Mouse (Mus musculus) brain, embryonic 14.5 days (tissue): ENCODE results near the gene Otub1.

Experiments
- CTCF ChIP-seq: fragments of 200-500 bp; IDR thresholded peaks from 2 replicates; pipeline ENCODE4 v1.5.1; 2012; ENCODE audit warnings: inconsistent platforms, mild to moderate bottlenecking, moderate library complexity, borderline replicate concordance; ENCODE audit not compliant: insufficient read depth, insufficient read length; ENCODE audit errors: extremely low read depth
- POLR2A ChIP-seq: fragments of 200-500 bp; IDR thresholded peaks from 2 replicates; pipeline ENCODE4 v1.6.1; 2012; ENCODE audit warnings: mild to moderate bottlenecking, inconsistent platforms, borderline replicate concordance; ENCODE audit not compliant: poor library complexity, insufficient read depth, insufficient read length, severe bottlenecking; ENCODE audit errors: extremely low read depth

DNA sequence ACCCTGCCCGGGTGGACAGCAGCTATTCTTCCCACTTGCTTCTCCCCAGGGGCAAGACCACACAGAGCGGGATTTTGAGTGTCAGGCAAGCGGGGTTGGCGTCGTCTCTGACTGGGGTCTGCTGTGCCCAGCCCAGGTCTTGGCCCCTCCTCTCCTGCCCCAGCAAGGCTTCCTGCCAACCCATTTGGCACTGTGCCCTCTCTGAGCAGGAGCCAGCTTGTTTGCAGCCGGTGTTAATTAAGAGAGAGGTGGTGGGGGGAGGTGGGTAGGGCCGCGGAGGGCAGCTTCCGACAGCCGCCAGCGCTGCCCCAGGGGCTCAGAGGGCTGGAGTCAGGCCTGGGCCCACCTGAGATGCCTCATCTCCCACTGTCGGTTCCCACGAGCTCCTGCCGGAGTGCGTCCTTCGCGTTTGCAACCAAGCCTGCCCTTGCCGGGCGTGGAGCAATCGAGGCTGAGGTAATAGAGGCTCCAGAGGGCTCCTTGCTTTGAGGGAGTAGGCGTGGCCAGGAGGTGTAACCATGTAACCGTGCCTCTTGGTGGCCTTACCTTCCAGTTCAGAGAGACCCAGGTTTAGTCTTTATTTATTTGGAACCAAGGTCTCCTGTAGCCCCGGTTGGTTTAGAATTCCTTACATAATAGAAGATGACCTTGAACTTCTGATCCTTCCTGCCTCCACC lies 23.7 kb downstream of the Otub1 start:
- TF ChIP-seq CTCF, result no peak
- no peak for TF ChIP-seq POLR2A
